Mouse (Mus musculus) brain, embryonic 14.5 days (tissue): Measurements from ENCODE around the gene Gm9913. TPM values are rescaled to one million over a fixed set of nuclear protein-coding genes. Genes with fewer than 3 reads are reported as not detected.

Experiments used
- DNase-seq: peaks from one replicate; pipeline ENCODE4 v3.0.0-alpha.2; 2011; ENCODE audit warnings: low read depth
- CTCF ChIP-seq: fragments of 200-500 bp; IDR thresholded peaks from 2 replicates; pipeline ENCODE4 v1.5.1; 2012; ENCODE audit warnings: inconsistent platforms, mild to moderate bottlenecking, moderate library complexity, borderline replicate concordance; ENCODE audit not compliant: insufficient read depth, insufficient read length; ENCODE audit errors: extremely low read depth
- POLR2A ChIP-seq: fragments of 200-500 bp; IDR thresholded peaks from 2 replicates; pipeline ENCODE4 v1.6.1; 2012; ENCODE audit warnings: mild to moderate bottlenecking, inconsistent platforms, borderline replicate concordance; ENCODE audit not compliant: poor library complexity, insufficient read depth, insufficient read length, severe bottlenecking; ENCODE audit errors: extremely low read depth
- polyA plus RNA-seq: library from polyadenylated mRNA; depleted of rRNA; stranded (reverse); fragments of >200 nt; gene quantifications from 2 replicates; pipeline ENCODE4 v1.2.3, GENCODE M21; 2012

Gene Gm9913
- polyA plus RNA-seq, 1 experiment, result 0.10 TPM

- no peak for DNase-seq
- TF ChIP-seq POLR2A (no peak), CTCF (no peak)
These were observed 23.2 kb upstream of the Gm9913 start for GRCm38 (mm10) chr2:125481531-125482317.

GRCm38 (mm10) chr2:125484164-125484563 lies 20.7 kb upstream of the Gm9913 start:
- TF ChIP-seq POLR2A (no peak), CTCF (no peak)
- no peak for DNase-seq

GRCm38 (mm10) chr2:125484910-125485309 lies 20.0 kb upstream of the Gm9913 start:
- TF ChIP-seq CTCF, result no peak
- no peak for TF ChIP-seq POLR2A

GRCm38 (mm10) chr2:125489979-125490378 lies 14.9 kb upstream of the Gm9913 start:
- no peak for DNase-seq
- TF ChIP-seq CTCF (no peak), POLR2A (no peak)

More at GRCm38 (mm10) chr2:125484910-125485309, 20.0 kb upstream of the Gm9913 start:
- no peak for DNase-seq

GRCm38 (mm10) chr2:125492050-125492900 lies 12.6 kb upstream of the Gm9913 start:
- DNase-seq, result no peak
- TF ChIP-seq POLR2A (no peak), CTCF (no peak)

- no peak for DNase-seq
- no peak for TF ChIP-seq POLR2A
- TF ChIP-seq CTCF, result no peak
These were observed 10.6 kb upstream of the Gm9913 start for GRCm38 (mm10) chr2:125494291-125494690.

- DNase-seq, result no peak
- TF ChIP-seq CTCF (no peak), POLR2A (no peak)
These were observed 9.8 kb upstream of the Gm9913 start for GRCm38 (mm10) chr2:125494831-125495812.

GRCm38 (mm10) chr2:125496696-125497095 lies 8.2 kb upstream of the Gm9913 start:
- TF ChIP-seq POLR2A (no peak), CTCF (no peak)
- no peak for DNase-seq

- TF ChIP-seq CTCF (no peak), POLR2A (no peak)
- DNase-seq, result no peak
These were observed 6.7 kb upstream of the Gm9913 start for GRCm38 (mm10) chr2:125498216-125498615.

- TF ChIP-seq POLR2A, result no peak
- TF ChIP-seq CTCF, result no peak
- DNase-seq, result peak; percentile 30
These were observed 3.4 kb upstream of the Gm9913 start for GRCm38 (mm10) chr2:125501526-125501925.

GRCm38 (mm10) chr2:125505746-125506315 lies 942 bp downstream of the Gm9913 start:
- peak; percentile 81 for DNase-seq
- TF ChIP-seq POLR2A, result no peak
